Mouse (Mus musculus) cerebellum, adult 2 months (tissue): ENCODE data around the gene Gm28051.

Experiments used
- CTCF ChIP-seq: fragments of 200-500 bp; IDR thresholded peaks from 2 replicates; pipeline ENCODE4 v1.5.1; 2011; ENCODE audit warnings: low read depth, mild to moderate bottlenecking, control low read depth, low read length, moderate library complexity, borderline replicate concordance; ENCODE audit not compliant: insufficient read depth
- POLR2A ChIP-seq: fragments of 200-500 bp; IDR thresholded peaks from 2 replicates; pipeline ENCODE4 v1.6.1; 2011; ENCODE audit warnings: low read length, control low read depth, borderline replicate concordance; ENCODE audit not compliant: insufficient read depth

- no peak for TF ChIP-seq CTCF
- no peak for TF ChIP-seq POLR2A
Measured at GRCm38 (mm10) chr12:102682085-102682484, 75.5 kb downstream of the Gm28051 start.
